Mouse (Mus musculus): Measurements from ENCODE around the gene Atf6b.

Atf6b gene

DNA sequence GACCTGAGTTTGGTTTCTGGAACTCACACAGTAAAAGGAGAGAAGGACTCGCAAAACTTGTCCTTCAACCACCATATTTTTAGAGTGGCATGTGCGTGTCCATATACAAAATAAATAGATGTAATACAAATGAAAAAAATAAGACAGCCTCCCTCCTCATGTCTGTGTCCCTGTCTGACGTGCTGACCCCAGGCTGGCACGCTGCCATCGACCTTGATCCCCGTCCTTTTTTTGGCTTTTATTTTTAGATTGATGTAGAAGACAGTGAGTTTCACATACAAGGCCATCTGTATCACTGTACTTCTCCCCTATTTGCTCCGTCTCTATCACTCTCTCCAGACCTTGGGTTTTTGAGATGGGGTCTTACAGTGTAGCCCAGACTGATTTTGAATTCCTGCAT lies 17.5 kb downstream of the Atf6b start:
- DNase-seq (ENCODE audit: low read depth, low spot score) = no peak

DNA sequence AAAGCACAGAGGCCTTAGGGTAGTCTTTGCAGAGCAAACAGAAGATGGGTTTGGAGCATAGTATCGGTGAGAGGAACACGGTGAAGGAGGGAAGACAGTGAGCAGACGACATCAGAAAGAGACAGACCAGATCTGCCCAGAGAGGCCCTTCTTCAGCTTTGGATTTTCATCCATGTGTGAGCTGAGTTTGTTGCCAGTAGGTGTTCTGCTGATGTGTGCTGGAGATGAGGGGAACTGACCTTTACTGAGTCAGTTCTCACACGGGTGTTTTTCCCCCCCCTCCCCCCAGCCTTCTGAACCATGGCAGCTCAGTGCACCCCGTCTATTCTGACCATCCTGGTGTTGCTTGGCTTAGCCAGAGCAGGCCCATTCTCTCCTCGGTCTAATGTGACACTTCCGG lies 23.3 kb downstream of the Atf6b start, which contains the start of gene Tnxb:
Gene Tnxb (plus strand): TSS at position 301 of the 400 bp plus-strand sequence.
- no peak for DNase-seq (ENCODE audit: low read depth, low spot score)

DNA sequence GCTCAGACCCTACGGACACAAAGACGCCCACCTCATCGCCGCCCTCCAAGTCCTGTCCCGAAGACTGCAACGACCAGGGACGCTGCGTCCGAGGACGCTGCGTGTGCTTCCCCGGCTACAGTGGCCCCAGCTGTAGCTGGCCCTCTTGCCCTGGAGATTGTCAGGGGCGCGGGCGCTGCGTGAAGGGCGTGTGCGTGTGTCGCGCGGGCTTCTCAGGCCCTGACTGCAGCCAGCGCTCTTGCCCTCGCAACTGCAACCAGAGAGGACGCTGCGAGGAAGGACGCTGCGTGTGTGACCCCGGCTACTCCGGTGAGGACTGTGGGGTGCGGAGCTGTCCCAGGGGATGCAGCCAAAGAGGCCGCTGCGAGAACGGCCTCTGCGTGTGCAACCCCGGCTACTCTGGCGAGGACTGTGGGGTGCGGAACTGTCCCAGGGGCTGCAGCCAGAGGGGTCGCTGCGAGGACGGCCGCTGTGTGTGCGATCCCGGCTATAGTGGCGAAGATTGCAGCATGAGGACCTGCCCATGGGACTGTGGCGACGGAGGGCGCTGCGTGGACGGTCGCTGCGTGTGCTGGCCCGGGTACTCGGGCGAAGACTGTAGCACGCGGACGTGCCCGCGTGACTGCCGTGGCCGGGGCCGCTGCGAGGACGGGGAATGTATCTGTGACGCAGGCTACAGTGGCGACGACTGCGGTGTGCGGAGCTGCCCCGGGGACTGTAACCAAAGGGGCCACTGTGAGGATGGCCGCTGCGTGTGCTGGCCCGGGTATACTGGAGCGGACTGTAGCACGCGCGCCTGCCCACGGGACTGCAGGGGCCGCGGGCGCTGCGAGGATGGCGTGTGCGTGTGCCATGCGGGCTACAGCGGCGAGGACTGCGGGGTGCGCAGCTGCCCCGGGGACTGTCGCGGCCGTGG lies 24.5 kb downstream of the Atf6b start:
- no peak for DNase-seq (ENCODE audit: low read depth, low spot score)

DNA sequence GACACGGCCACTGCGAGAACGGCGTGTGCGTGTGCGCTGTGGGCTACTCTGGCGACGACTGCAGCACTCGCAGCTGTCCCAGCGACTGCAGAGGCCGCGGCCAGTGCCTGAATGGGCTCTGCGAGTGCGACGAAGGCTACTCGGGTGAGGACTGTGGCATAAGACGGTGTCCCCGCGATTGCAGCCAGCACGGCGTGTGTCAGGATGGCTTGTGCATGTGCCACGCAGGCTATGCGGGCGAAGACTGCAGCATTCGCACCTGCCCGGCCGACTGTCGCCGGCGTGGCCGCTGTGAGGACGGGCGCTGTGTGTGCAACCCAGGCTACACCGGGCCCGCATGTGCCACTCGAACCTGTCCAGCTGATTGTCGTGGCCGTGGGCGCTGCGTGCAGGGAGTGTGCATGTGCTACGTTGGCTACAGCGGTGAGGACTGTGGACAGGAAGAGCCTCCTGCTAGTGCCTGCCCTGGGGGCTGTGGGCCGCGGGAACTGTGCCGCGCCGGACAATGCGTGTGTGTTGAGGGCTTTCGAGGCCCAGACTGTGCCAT lies 25.4 kb downstream of the Atf6b start:
- DNase-seq (ENCODE audit: low read depth, low spot score) = no peak

DNA sequence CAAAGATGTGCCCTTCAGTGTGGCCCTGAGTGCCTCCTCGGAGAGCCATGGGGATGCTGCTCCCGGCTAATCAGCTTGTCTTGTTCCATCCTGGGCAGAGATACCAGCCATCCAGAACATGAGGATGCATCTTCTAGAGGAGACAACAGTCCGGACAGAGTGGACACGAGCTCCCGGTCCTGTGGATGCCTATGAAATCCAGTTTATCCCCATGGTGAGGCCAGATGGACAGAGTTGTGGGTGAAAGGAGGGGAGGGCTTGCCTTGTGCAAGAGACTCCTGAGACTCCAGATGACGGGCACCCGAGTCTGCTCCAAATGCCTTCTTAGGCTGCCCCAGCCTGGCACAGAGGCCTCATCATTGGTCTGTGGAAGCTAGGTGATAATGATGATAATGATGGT lies 26.2 kb downstream of the Atf6b start:
- DNase-seq (ENCODE audit: low read depth, low spot score) = no peak

DNA sequence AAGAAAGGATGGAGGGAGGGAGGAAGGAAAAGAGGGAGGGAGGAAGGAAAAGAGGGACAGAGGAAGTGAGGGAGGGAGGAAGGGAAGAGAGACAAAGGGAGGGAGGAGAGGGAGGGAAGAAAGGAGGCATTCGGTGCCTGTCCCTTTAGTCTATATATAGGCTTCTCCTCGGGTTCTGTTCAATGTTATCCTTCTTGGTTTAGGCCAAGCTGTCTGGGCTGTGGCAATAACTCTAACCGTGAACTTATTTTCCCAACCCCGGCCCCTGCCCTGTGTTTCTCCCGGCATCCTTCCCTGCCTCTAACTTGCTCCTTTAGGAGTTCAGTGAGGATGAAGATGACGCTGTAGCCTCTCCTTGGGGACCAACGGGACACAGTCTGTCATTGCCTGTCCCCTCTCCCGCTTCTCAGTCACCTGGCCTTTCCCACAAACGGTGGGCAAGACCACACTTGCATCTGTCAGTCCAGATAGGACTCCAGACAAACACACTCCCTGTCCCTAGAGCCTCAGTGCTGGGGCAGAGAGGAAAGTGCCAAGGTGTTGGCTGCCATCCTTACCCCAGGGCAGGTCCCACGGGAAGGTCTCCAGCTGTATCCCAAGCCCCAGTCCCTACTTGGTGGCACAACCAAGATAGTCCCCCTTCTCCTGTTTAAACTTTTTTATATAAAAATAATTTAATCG lies 27.7 kb downstream of the Atf6b start:
- DNase-seq (ENCODE audit: low read depth, low spot score) = no peak

DNA sequence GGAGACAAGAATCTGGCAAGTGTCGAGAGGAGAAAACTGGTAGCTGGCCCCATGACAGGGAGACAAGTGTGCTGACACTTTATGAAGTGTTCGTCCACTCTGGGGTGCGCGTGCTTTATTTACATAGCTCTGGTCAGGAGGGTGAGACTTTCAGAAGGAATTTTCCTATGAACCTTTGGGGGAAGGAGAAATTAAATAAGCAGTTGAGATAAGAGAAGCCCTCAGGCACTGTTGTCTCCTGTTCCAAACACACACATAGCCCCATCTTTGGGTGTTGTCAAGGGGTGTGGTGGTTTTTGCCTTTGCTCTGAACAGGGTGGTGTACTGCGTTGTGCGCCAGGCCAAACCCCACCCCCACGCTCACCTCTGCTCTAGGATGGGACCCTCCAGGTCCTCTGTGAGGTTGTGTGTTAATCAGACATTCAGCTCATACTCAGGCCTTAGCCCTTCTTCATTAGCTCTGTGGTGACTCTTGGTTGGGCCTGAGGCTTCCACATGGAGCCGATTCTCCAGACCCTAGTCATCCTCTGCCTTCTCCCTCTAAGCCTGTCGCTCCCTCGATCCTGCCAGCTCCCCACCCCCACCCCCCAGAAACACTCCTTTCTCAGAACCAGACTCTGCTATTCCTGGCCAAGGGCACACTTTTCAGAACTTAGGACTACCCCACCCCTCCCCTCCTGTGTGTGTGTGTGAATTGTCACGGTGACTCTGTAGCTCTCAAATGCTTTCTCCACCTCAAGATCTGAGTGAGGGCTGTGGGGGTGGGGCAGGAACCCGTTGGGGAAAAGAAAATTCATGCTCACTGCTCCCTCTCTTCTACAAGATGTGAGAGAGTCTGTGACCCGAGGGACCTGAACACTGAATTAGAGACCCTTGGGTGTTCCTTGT lies 28.5 kb downstream of the Atf6b start:
- no peak for DNase-seq (ENCODE audit: low read depth, low spot score)

DNA sequence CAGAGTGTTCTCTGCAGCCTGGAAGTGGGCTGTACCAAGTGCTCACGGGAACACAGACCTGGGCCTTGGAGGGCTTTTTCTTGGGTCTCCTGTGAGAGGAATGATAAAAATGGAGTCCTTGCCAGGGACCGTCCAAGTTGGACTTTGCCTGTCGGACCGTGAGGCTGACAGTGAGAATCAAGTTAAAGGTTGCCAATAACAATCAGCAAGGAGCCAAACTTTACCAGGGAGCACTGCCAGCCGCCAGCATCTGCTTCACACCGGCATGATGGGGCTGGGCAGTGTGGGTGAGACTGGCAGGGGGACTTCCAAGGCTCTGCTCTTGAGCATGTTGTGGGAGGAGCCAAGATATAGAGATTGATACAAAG lies 29.1 kb downstream of the Atf6b start:
- no peak for DNase-seq (ENCODE audit: low read depth, low spot score)

DNA sequence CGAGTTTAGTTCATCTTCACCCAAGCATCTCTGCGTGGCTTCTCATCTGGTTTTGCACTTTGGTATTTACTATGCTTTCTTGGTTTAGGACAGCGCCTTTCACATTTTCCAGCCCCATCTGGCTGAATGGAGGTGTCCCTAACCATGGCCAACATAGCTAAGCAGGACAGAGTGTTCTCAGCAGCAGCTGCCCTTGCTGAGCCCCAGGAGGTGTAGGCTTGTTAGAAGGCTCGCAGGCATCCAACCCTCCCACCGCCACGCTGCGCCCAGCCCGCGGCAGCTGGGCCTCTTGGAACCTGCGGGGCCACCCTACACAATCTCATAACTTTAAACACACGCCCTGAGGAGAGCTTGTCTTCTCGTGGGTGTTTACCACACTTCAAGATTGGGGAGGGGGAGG lies 29.7 kb downstream of the Atf6b start:
- DNase-seq (ENCODE audit: low read depth, low spot score) = no peak

DNA sequence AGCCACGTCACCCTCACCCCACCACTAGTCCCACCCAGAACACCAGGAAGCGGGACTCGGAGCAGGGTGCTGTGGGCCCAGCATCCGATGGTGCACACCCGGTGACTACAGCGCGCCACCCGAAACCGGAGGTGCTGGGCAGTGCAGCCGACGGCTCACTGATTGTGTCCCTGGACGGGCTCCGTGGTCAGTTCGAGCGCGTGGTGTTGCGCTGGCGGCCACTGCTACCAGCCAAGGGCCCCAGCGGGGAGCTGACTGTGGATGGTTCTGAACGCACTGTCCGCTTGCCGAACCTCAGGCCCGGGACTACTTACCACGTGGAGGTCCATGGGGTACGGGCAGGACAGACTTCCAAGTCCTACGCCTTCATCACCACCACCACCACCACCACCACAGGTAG lies 33.2 kb downstream of the Atf6b start:
- no peak for DNase-seq (ENCODE audit: low read depth, low spot score)

DNA sequence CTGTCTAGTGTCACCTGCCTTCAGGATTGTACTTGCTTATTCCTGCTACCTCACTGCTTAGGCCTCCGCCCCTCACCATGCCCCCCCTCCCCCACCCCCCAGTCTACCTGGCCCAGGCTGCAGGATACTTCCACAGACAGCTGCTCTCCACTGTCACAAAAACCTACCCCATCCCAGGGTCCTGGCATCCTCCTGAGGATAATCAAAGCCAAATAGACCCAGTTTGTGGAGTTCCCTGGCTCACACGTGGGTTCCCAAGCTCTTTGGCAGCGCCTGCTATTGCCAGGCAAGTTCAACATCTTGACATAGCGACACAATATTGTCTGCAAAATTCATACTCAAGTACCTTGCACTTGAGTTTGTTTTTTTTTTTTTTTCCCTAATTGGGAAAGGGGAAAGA lies 33.7 kb downstream of the Atf6b start:
- DNase-seq (ENCODE audit: low read depth, low spot score) = no peak

DNA sequence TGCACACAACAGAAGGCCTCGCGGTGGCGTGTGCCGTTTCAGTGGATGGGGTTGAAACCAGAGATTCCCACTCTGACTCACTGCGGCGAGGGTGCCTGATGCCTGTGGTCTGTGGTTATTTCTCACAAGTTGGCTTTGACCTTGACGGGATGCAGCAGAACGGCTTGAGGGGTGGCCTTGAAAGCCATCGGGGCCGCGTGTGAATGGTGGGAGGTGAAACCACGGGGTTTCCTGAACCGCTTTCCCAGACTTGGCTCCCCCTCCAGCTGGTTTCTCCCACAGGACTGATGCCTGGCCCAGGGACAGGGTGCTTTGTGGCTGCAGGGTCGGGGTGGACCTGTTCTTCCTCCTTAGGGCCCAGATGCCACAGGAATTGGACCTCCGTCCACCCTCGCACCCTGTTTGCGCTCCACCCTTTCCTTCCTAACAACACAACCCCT lies 34.2 kb downstream of the Atf6b start:
- no peak for DNase-seq (ENCODE audit: low read depth, low spot score)

DNA sequence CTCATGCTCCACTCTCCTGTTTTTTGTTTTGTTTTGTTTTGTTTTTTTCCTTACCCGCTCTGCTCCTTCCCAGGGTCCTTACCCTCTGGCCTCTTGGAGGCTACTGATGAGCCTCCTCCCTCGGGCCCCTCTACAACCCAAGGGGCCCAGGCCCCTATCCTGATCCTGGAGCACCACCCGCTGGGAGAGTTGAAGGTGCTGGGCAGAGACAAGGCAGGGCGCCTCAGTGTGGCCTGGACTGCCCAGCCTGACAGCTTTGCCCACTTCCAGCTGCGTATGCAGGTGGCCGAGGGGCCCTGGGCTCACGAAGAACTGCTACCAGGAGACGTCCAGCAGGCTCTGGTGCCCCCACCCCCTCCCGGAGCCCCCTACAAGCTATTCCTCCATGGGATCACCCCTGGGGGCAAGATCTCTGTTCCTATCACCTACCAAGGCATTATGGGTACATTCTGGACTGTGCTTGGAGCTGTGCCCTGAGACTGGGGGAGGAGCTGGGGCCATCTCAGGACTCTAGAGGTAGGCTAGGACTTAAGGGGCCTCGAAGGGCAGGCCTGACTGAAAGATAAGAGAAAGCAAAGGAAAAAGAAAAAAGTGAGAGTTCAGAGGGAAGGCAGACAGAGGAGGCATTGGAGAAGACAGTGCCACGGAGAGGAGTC lies 35.1 kb downstream of the Atf6b start:
- DNase-seq (ENCODE audit: low read depth, low spot score) = no peak

DNA sequence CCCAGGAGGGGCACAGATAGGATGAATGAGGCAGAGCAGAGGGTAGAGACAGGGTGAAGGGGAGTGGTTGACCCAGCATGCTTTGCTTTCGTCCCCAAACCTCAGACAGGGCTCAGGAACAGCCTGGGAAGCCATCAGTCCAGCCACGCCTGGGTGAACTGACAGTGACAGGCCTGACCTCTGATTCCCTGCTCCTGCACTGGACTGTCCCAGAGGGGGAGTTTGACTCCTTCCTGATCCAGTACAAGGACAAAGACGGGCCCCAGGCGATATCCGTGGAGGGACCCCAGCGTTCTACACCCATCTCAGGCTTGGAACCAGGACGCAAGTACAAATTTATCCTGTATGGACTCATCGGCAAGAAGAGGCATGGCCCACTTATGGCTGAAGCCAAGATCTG lies 36.2 kb downstream of the Atf6b start:
- no peak for DNase-seq (ENCODE audit: low read depth, low spot score)

DNA sequence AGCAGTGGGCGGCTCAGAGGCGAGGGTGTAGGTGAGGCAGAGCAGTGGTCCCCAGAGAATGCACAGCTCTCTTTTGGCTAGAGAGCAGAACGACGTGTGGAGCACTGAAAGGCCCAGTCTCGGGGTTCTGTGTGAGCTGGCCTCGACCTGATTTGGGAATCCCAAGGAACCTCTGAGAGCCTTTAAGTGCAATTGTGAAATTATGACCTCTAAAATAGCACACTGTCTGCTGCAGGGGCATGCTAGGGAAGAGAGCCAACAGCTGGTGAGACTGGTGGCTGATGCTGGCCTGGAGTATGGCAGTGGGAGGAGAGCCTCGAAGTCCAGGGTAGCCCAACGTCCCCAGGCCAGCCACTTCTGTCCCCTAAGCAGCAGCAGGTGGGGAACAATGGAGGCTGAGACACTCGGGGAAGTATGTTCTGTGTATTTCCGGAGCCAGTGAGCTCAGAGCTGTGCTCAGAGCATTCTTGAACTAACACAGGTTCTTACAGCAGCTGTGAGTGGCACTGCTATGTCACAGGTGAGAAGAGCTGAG lies 36.8 kb downstream of the Atf6b start:
- DNase-seq (ENCODE audit: low read depth, low spot score) = no peak

DNA sequence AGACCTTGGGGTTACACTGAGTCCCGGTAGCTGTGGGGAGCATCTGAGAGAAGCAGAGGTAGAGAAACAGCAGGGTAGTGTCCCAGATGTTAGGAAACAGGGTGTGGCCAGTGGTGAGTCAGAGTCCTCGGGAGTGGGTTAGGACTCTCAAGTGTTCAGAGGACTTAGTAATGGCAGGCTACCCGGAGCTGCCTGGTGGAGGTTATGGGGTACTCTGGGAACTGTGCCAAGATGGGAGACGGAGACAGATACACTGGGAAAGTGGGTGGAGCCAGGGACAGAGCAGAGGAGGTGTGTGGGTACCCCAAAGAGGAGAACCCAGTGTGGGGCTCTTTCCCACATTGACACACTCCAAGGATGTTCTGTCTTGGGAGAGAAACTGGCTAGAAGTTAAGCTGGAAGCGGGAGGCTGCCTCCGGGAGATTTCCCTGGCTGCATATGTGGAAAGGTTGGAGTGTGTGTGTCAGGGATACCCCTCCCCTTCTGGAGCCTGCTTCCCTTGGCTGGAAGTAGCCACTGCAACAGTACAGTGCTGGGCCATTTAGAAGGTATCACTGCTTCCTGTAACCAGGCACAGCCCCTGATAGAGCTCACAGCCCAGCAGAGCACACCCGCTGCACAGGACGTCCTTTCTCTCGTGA lies 37.4 kb downstream of the Atf6b start:
- DNase-seq (ENCODE audit: low read depth, low spot score) = peak; percentile 48

DNA sequence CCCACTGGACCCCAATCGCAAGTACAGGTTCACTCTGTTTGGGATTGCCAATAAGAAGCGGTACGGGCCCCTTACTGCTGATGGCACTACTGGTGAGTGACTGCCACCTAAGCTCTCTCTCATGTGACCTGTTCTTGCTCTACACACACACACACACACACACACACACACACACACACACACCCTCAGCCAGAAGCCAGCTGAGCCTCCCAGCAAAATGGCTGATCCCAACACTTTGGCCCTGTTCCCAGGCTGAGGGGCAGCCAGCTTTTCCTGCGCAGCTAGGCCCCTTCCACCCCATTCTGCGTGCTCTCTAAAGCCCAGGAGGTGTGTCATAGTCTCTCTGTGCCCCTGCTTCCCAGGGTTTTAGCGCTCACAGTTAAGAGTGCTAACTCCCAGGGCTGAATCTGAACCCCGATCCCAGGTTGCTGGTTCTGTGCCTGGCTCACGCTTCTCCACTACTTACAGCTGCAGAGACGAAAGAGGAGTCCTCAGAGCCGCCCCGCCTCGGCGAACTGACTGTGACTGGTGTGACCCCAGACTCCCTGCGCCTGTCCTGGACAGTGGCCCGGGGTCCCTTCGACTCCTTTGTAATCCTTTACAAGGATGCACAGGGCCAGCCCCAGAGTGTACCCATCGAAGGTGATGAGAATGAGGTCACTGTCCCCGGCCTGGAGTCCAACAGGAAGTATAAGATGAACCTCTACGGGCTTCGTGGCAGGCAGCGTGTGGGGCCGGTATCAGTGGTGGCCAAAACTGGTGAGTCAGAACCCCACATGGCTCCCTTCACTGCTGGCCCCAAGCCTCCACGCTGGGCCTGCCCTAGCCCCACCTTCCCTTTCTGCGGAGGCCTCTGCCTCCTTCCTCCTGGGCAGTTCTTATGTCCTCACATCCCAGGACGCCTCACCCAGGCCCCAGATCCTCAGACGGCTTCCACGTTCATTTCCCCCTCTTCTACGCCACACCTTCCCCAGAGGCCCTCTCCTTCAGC lies 38.5 kb downstream of the Atf6b start:
- DNase-seq (ENCODE audit: low read depth, low spot score) = peak; percentile 76

DNA sequence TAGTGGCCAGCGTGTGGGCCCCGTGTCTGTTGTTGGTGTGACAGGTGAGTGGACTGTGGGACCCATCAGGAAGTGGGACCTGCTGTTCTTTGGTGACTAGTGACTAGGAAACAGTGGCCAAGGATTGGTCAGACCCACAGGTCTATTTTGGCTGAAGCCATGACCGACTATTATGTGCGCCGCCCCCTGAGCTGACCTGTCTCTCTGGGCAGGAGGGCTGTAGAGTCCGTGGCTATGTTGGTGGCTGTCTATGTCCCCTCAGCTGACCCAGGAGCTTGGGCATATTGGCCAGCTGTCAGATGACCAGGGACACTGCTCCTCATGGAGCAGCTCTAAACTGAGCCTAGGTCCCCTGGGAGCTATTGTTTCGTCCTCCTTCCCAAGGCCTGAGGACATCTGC lies 41.9 kb downstream of the Atf6b start:
- DNase-seq (ENCODE audit: low read depth, low spot score) = no peak

DNA sequence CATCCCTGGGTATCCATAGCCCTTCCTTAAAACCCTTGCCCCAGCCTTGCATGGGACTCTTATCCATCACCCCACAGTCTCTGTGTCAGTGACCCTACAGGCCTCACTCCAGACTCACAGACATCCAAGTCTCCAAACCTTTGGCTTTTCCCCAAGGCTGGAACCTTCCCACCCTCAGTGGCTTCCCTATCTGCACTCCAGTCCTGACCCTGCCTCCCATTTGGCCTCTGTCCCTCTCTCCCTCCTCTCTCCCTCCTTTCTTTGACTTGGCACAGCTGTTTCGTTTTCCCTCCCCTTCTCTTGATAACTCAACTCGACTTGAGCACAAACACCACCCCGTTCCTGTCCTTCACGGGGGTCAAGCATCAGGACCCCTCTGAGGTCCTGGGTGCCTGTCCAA lies 43.5 kb downstream of the Atf6b start:
- DNase-seq (ENCODE audit: low read depth, low spot score) = peak; percentile 76

Measured in skeletal muscle tissue, adult 2 months (tissue).